Mouse (Mus musculus): ENCODE data around the gene Spred1.

Gene Spred1

DNA sequence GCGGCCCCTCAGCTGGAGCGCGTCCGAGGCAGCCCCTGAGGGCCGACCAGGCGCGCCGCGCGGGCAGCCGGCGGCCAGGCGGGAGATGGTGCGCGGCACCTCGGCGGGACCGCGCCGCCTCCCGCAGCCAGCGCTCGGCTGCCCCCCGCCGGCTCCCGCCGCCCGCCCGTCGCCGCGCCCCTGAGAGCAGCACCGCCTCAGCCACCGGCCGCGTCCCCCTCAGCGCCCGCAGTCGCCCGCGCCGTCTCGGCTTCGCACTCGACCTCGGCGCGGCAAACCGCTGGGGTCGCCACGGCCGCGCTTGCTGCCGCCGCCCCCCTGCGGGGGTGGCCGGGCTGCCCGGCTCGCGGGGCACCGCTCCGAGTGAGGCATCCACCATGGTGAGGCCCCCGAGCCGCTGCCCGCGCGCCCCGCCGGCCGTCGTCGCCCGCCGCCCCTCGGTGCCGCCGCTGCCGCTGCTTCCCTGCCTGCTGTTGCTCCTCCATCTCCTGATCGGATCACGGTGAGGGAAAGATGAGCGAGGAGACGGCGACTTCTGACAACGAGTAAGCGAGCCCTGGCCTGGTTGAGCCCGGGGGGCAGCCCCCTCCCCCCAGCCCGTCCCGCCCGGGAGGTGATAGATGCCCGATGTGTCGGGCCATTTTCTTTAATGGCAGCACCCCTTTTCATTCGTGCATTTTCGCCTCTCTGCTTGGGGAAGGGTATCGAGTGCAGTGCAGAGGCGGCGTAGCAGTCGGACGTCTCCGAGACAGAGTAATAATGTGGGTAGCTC, at the start of gene Spred1:
TSS of gene Spred1 (plus strand) at position 163 of the 772 bp plus-strand sequence.
- DNase-seq (ENCODE audit: low read depth, low spot score), result no peak

DNA sequence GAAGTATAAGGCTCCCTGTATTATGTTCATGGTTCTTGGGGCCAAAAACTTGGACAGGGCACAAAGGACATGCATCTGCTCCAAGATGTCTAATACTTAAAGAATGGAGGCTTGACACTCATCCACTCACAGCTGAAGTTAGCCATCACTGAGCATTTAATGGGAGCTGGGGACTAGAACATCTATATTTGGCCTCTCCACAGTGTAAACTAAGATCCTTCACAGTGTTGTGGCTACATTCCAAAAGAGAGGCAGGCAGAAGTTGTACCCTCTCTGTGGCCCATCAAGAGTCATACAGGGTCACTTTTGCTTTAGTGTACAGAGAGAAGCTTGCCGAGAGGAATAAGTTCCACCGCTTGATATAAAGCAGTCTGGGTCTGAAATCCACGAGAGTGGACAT, 49.6 kb upstream of the Spred1 start:
- DNase-seq (ENCODE audit: low read depth, low spot score), result no peak

DNA sequence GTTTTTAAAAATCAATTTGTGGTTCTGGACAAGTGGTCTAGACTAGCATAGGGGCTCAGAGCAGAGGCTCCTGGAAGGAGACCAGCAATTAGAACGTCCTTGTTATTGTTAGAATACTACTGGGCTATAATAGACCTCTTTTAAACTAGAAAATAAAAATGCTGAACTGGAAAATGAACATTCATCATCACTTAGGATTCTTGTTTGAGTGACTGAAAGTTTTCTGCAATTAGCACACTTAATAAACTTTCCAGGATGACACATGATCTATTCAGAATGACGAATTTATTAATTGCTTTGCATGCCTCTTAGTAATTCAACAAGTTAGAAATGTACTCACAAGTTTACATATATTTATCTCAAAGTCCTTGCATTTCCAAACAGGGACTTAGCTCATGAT, 42.5 kb upstream of the Spred1 start:
- no peak for DNase-seq (ENCODE audit: low read depth, low spot score)

DNA sequence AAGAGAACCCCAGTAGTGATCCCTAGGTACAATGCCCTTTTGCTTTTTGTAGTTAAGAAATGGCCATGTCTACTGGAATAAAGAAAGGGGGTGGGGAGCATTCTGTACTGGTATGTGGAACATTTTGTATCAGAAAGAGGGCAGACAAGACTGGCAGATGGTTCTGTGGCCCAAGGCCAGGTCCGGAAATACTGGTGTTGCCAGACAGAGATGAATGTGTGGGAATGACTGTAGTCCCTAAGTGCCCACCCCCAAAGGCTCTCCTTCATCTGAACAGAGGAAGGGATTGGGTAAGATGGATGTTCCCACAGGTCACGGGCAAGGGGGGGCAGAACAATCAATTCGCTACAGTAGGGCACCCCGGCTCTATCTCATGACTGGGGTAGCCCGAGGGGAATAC, 41.6 kb upstream of the Spred1 start:
- no peak for DNase-seq (ENCODE audit: low read depth, low spot score)

DNA sequence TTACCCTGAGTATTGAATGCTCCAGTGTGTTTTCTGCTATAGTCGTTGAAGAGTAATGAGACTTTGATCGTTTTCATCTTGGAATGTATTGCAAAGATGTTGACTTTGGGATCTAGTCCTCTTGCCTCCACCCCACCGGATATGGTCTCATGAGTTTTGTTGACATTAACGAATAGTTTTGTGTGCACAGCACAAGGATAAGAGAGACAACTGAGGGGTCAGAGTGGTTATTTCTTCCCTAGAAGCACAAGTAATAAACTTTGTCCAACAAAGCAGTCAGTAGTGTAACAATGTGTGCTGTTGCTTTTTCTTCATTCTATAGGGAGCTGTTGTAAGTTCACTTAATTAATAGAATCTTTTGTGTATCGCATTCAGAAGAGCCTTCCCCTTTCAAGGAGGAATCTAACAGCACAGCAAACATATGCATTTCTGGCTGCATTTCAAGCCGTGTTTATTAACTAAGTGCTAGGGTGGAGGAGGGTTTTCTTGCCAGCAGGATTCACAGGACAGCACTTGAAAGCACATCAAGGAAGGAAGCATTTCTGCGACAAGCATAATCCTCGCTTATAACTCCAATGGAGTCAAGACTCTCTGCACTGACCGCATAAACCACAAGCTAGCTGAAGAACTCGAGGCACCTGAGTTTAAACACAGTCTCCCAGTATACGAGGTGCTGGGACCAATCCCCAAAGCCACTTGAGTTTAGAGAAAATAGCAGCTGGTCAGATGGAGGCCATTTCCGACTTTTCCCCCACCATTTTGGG, 35.0 kb upstream of the Spred1 start:
- no peak for DNase-seq (ENCODE audit: low read depth, low spot score)

DNA sequence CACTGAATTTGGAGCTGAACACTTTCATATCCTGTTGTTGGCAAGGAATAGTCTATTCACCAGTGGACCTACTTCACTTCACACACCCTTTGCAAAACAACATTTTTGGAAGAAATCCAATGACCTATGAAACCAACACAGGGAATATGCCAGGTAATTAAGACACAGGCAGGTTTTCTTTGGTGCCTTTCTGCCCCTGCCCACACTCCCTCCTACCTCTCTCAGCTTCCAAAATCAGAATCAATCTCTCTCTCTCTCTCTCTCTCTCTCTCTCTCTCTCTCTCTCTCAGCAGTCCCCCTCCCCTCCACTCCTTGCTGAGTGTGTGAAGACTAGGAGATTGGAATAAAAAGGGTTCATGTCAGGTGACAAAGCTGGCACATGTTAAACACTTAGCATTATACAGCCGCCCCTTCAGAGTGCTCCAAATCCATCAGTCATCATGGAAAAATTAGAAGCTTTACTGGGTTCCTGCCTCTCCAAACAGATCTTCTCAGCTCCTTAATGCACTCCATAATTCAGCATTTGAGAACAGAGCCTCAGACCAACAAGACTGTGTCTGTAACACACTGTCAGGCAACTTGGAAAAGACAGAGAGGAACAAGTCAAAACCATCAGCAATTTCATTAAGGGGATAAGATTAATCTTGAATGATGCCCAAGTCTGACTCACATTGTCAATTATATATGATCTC, 34.3 kb upstream of the Spred1 start:
- peak; percentile 32 for DNase-seq (ENCODE audit: low read depth, low spot score)

DNA sequence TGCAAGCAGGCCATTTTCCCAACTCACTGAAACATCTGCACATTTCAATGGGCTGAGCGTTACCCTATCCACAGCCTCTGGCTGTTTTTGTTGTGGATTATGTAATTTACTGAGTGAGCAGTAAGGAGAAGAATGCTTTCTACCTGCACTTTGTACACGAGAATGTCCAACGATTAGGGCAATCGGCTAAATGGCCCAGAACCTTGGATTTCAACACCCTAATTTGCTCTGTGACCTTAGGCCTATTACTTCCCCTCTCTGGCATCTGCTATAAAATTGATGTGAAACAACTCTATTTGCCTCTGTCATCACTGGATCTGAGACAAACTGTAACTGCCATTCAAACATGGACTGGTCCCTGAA, 33.7 kb upstream of the Spred1 start:
- DNase-seq (ENCODE audit: low read depth, low spot score), result no peak

DNA sequence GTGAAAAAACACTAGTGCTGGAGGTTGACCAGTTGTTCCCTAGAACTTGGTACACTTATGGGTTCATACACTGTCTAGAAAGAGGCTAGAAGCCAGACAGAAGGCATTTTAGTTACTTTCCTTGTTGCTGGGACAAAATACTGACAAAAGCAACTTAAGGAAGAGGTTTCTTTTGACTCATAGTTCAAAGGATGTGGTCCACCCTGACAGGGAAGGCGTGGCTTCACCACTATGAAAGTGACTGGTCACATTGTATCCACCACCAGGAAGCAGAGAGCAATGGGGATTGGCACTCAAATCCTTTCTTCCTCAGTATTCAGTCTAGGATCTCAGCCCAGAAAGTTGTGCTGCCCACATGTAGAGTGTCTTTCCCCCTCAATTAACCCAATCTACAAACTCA, 31.7 kb upstream of the Spred1 start:
- DNase-seq (ENCODE audit: low read depth, low spot score), result no peak

DNA sequence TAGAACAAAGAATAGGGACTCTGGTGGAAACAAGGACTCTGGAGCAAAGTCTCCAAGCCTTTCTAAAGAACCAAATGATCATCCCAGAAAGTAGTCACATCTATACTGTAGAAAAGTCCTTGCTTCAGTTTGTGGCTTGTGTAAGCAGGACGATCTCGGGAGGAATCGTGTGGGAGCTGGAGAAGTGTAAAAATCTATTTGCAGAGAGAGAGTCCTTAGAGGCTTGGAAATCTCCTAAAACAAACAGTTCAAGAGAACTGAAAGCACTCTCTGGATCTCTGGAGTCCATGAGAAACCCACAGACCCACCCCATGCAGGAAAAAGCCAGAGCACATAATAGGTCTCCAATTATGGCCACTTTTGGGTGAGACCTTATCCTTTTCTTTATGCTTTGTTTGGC, 31.1 kb upstream of the Spred1 start:
- peak; percentile 43 for DNase-seq (ENCODE audit: low read depth, low spot score)

DNA sequence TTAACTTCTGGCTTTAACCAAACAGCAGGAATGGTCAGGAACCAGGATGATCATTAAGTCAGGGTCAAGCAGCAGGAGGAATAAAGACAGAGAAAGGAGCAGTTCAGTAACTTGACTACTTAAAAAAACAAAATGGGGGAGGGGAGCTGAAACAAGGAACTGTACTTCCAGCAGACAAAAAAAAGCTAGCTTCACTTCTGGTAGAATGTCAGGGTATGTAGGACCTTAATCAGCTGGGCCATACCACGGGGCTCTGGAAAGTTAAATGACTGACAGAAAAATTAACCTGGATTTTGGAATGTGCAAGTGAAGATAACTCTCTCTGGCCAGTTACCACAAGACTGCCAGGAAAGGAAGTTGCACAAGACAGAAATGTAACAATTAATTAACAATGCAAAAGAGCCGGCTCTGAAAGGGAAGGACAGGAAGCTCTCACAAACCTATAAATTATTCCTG, 28.2 kb upstream of the Spred1 start:
- DNase-seq (ENCODE audit: low read depth, low spot score), result no peak

DNA sequence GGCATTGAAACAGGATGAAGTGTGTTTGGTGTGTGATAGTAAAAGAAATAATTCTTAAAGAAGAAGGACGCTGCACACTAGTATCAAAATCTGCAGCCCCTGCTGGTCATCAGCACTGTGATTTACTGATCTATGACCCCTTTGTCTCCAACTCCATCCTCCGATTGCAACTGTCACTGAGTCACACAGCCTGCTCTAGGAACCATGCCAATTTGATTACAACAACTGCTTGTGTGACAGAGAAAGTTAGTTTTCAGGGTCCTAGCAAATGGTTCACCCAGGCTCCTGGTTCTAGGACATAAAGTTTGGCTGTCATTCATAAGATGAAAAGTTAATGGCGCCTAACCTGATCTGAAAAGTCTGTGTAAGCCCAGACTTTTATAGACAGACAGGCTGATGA, 25.7 kb upstream of the Spred1 start:
- peak; percentile 54 for DNase-seq (ENCODE audit: low read depth, low spot score)

DNA sequence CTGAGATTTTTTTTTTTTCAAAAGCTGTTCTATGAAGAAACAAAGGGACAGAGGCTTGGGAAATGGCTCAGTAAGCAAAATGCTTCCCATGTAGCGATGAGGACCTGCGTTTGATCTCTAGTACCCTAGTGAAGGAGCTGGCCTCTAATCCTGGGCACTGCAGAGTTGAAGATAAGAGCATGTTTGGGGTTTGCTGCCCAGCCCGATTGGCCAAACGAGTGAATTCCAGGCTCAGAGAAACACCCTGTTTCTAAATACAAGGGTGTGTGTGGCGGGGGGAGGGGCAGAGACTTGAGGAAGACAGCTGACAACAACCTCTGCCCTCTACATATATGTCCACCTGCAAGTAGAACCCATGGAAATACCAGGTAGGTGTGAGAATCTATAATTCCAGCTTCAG, 23.9 kb upstream of the Spred1 start:
- DNase-seq (ENCODE audit: low read depth, low spot score), result no peak

DNA sequence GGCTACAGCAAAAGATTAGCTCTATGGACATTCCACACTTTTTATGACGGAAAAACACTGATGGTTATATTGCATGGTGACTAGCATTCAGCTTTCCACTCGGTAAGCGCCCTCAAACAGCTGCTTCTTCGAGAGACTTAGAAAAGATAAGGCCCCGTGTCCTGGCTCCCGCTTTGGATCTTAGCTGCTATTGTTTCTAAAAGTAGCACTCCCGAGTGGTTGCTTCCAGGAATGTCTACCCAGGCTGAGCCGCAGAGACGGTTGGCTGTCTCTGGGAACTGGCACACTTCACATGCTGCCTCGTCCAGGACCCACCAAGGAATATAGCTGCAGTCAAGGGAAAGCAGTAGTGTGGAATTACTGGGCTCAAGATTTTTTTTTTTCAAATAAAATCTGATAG, 21.9 kb upstream of the Spred1 start:
- no peak for DNase-seq (ENCODE audit: low read depth, low spot score)

DNA sequence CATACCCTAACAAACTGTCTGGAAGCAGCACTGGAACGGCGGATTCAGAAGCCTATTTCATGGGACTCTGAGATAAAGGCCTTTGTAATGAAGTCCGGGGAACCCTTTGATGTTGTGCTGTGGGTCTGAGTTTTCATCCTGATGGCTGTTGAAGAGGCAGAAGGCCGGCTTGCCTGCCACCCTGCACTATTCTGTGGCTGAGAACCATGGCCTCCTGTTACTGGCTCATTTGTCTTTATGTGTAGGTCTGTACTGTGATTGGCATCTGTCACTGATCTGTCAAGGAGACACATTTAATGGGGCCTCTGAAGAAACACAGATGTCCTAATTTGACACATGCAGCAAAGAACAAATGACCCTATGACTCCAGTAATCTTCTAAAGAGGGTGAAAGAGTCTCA, 17.7 kb upstream of the Spred1 start:
- no peak for DNase-seq (ENCODE audit: low read depth, low spot score)

DNA sequence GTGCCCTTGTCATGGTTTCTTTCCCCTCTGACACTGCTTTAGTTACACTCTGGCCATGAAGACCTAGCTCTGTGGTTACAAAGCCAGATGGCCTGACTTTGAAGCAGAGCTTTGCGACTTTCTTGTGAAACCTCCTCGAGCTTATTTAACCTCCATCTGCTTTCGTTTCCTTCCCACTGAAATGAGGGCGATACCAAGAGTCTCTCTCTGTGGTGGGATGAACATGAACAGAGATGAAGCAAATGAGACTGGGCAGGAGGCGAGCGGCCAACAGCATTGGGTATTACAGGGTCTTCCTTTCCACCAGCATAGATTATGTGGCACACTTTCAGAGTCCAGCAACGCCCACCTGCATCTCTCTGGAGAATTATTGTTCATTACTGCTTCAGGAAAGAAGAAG, 15.8 kb upstream of the Spred1 start:
- no peak for DNase-seq (ENCODE audit: low read depth, low spot score)

DNA sequence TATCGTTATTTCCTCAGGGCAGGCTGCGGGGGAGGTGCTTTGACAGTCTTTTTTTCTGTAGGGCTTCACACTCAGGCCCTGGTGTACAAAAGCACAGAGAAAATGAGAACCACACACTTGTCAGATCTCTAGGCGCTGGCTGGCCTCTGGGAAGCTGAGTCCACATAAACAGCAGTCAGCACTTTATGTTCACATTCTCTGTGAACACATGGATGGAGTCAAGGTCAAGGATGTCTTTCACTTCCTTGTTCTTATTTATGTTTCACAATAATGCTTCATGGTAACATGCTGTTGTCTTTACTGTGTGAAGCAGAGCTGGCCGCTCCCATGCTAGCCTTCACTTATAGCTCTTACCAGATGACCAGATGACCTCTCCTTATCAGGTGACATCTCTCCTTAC, 13.1 kb upstream of the Spred1 start:
- DNase-seq (ENCODE audit: low read depth, low spot score), result no peak

DNA sequence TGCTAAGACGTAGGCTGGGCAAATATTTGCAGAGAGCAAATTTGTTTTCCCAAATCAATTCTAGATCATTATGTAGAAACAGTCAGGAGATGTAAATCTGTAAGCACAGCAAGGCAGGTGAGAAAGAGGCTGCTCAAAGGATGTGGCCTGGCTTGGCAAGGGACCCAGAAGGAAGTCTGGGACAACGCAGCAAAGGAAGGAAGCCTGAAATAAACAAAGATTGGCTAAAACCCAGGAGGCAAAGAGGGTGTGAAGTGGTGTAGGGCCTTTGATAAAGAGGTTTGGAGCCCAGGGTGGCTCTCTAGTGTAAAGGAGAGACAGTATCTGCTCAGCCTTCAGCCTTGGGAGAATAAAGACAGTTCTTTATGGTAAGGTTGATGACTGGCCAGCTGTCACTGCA, 11.9 kb upstream of the Spred1 start:
- DNase-seq (ENCODE audit: low read depth, low spot score), result no peak

DNA sequence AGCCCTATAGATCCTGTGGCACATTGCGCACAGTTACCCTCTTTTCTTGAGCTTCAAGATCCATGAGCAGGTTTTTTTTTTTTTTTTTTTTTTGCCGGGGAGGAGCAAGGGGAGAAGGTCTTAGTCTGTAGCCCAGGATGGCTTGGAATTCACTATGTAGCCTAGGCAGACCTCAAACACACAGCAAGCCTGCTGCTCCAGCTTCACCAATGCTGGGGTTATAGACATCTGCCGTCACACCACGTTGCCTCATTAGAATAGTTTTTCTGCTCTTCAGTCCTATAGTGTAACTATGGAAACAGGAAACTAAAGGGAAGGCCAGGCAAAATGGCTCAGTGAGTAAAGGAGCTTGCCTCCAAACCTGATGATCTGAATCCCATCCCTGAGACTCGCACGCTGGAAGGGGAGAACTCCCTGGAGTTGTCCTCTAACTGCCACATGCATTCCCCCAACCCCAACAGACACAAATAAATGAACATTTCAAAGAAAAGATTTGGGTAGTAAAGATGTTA, 10.8 kb upstream of the Spred1 start:
- no peak for DNase-seq (ENCODE audit: low read depth, low spot score)

DNA sequence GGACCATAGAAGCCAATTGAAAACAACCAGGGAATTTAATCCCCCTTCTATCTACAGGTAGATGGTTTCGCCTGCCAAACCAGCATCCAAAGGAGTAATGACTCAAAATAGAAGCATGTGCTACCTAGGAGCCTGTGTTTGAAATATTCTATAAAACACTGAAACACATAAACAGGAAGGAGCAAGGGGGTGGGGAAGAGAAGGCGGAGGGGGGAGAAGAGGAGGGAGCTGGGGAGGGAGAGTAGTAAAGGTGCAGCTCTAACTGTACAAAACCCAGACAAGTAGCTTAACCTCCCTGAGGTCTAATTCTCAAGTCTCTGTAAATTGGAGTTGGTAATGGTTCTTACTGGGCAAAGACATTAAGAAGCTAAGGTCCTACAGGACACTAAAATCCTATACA, 7.9 kb upstream of the Spred1 start:
- DNase-seq (ENCODE audit: low read depth, low spot score), result no peak

DNA sequence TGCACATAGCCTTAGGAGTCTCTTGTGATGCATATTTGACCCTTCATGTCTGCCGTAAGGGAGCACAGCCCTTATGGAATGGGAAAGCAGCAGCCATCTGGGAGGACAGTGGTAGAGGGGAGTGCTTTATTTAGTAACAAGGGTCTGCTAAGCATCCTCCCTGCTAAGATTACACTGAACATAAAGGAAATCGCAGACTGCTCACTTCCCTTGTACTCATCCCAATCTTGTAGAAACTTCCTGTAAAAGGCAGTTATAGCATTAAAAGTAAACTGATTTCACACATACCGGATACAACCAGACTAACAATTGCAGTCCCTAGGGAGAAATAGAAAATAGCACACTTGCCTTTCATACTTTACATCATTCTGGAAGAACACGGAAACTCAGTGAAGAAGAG, 7.4 kb upstream of the Spred1 start:
- DNase-seq (ENCODE audit: low read depth, low spot score), result no peak

DNA sequence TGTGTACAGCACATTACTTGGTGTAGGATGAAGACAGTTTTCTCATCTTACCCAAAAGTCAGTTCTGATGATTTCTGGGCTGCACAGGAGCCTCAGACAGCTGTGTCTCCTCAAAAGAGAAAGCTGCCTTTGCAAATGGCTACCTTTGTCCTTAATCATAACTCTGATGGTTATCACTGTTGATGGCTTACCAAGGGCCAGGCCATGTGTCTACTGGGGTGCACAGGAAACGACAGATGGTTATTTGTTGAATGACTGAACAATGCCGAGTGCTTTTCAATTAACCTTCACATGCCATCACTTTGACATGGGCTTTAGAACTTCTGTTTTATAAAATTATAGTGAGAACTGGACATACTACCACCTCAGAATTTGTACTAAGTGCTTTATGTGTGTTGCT, 2.7 kb upstream of the Spred1 start:
- DNase-seq (ENCODE audit: low read depth, low spot score), result no peak
